Mouse (Mus musculus) stomach, embryonic 15.5 days (tissue): ENCODE data around the gene Cpne5. TPM values are rescaled to one million over a fixed set of nuclear protein-coding genes. Genes with fewer than 3 reads are reported as not detected.

Experiments used
- ATAC-seq: fragments of 200-750 bp; cut with Nextera tagmentation; 2 replicates; pipeline ENCODE4 v1.8.0; 2017; ENCODE audit warnings: low read depth, moderate number of reproducible peaks, moderate TSS enrichment; ENCODE audit not compliant: insufficient read depth, low FRiP score
- H3K27ac ChIP-seq: fragments of 300-500 bp; sonication (generic); 2 replicates; pipeline ENCODE4 v1.5.1; 2015; ENCODE audit warnings: mild to moderate bottlenecking, inconsistent platforms
- H3K27me3 ChIP-seq: fragments of 300-500 bp; sonication (generic); replicated peaks from 2 replicates; pipeline ENCODE4 v1.6.1; 2015; ENCODE audit warnings: inconsistent platforms
- H3K36me3 ChIP-seq: fragments of 300-500 bp; sonication (generic); 2 replicates; pipeline ENCODE4 v1.6.1; 2015; ENCODE audit warnings: inconsistent platforms
- H3K4me1 ChIP-seq: fragments of 300-500 bp; sonication (generic); 2 replicates; pipeline ENCODE4 v1.6.1; 2015; ENCODE audit warnings: inconsistent platforms
- H3K4me2 ChIP-seq: fragments of 300-500 bp; sonication (generic); 2 replicates; pipeline ENCODE4 v1.6.1; 2015; ENCODE audit warnings: mild to moderate bottlenecking, inconsistent platforms
- H3K4me3 ChIP-seq: fragments of 300-500 bp; sonication (generic); replicated peaks from 2 replicates; pipeline ENCODE4 v1.5.1; 2015; ENCODE audit warnings: inconsistent platforms
- H3K9ac ChIP-seq: fragments of 300-500 bp; sonication (generic); 2 replicates; pipeline ENCODE4 v1.6.1; 2015; ENCODE audit warnings: inconsistent platforms
- H3K9me3 ChIP-seq: fragments of 300-500 bp; sonication (generic); 2 replicates; pipeline ENCODE4 v1.6.1; 2016; ENCODE audit warnings: inconsistent platforms
- WGBS: fragments of 180-500 bp; shearing (Covaris S2); methylation state at CpG from one replicate; pipeline ENCODE4 v1.1.7; 2015; 5-methylcytosine and 5-hydroxymethylcytosine counted together
- polyA plus RNA-seq: library from polyadenylated mRNA; unstranded; fragments of >200 nt; fragmentation: Nextera tagmentation; extraction: Ambion mirVana; gene quantifications from 2 replicates; pipeline ENCODE4 v1.2.1, GENCODE M21; 2015

Gene Cpne5
- polyA plus RNA-seq, 1 experiment from 2014 or later = 10.3 TPM

DNA sequence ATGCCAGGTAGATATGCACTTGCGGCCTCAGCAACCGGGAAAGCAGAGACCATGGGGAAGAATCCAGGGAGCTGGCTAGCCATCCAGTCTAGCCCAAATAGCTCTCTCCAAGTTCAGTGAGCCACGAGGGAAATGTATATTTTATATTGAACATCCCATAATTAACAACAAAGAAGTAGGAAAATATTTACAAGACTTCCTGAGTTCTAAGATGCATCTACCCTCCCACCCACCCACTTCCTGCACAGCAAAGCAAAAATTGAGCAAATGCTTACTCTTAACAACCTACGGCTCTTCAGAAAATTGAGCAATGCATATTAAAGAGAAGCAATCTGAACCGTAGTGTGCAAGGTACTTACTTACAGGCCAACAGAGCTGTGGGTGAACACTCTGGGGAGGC is 26.8 kb upstream of the Cpne5 start:
- peaks cover 12% of the 10 kb centered on the region for H3K36me3 ChIP-seq
- no peaks in the 10 kb centered on the region for H3K9me3 ChIP-seq
- H3K27me3 ChIP-seq = no peaks in the 10 kb centered on the region
- WGBS = 77% methylated on average over 5 of the region's 5 CpGs
- peaks cover 40% of the 10 kb centered on the region for H3K4me1 ChIP-seq
- H3K27ac ChIP-seq = peak overlapping the region; percentile 100
- H3K4me2 ChIP-seq = peak overlapping the region; percentile 69; the same call in 1 of the 2 replicates
- H3K4me3 ChIP-seq = peak overlapping the region; percentile 88
- ATAC-seq = no peak
- no peak overlapping the region for H3K9ac ChIP-seq

- WGBS = 8% methylated on average over 38 of the region's 38 CpGs
- Histone ChIP-seq H3K27me3 (no peaks in the 10 kb centered on the region), H3K9ac (peak within 1 kb of the TSS; percentile 89), H3K4me3 (peak within 1 kb of the TSS; percentile 88), H3K4me2 (peak within 1 kb of the TSS; percentile 69), H3K4me1 (peaks cover 36% of the 10 kb centered on the region), H3K36me3 (peaks cover 12% of the 10 kb centered on the region), H3K9me3 (no peaks in the 10 kb centered on the region), H3K27ac (peak within 1 kb of the TSS; percentile 100)
- ATAC-seq = peak; percentile 61; the same call in 1 of the 2 replicates
Observed at GRCm38 (mm10) chr17:29263840-29264633, 26.1 kb upstream of the Cpne5 start, which contains the start of gene Ppil1. TSS of gene Ppil1 (minus strand) at chr17:29264186.

DNA sequence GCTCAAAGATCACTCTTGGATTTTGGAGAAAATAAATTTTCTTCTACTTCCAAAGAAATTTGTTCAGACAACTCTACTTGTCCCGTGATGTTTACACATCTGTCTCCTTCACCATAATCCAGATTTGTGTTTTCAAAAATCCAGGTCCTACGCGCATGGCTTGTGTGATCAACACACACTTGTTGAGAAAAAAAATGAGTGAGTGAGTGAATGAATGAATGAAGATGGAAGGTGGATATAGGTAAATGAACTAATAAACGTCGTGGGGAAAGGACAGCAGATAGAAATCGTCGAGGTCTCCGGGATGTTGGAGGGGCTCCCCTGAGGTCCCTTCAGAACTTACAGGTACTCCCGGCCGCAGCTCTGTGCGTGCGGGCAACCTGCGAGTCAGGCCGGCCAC is 25.4 kb upstream of the Cpne5 start:
- WGBS = under 1% methylated on average over 14 of the region's 14 CpGs
- Histone ChIP-seq H3K4me1 (peaks cover 36% of the 10 kb centered on the region), H3K27ac (peak overlapping the region; percentile 100), H3K4me2 (peak overlapping the region; percentile 69), H3K4me3 (peak overlapping the region; percentile 88), H3K9ac (peak overlapping the region; percentile 89), H3K36me3 (peaks cover 12% of the 10 kb centered on the region), H3K27me3 (no peaks in the 10 kb centered on the region), H3K9me3 (no peaks in the 10 kb centered on the region)
- ATAC-seq = no peak

DNA sequence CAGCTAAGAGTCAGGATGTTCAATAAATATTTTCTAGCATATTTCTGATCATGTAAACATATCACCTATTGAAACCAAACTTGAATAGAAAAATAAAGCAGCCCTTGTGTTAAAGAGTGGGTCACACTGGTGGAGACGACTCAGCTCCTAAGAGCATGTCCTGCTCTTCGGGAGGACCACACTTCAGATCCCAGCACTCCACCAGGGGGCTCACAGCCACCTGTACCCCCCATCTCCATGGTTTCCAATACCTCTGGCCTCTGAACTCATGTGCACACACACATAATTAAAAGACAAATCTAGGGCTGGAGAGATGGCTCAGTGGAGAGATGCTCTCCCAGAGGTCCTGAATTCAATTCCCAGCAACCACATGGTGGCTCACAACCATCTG is 24.3 kb upstream of the Cpne5 start:
- peaks cover 32% of the 10 kb centered on the region for H3K4me1 ChIP-seq
- no peak for ATAC-seq
- no peaks in the 10 kb centered on the region for H3K9me3 ChIP-seq
- no peak overlapping the region for H3K27ac ChIP-seq
- peak overlapping the region; percentile 88; the same call in 1 of the 2 replicates for H3K4me3 ChIP-seq
- H3K27me3 ChIP-seq = no peaks in the 10 kb centered on the region
- no peak overlapping the region for H3K9ac ChIP-seq
- peak overlapping the region; percentile 69; the same call in 1 of the 2 replicates for H3K4me2 ChIP-seq
- H3K36me3 ChIP-seq = peaks cover 23% of the 10 kb centered on the region
- 38% methylated on average over 2 of the region's 2 CpGs for WGBS

GRCm38 (mm10) chr17:29261603-29262258 is 23.8 kb upstream of the Cpne5 start:
- 88% methylated on average over 22 of the region's 22 CpGs for WGBS
- ATAC-seq = no peak
- Histone ChIP-seq H3K36me3 (peaks cover 27% of the 10 kb centered on the region), H3K27ac (no peak overlapping the region), H3K4me2 (no peak overlapping the region), H3K9me3 (no peaks in the 10 kb centered on the region), H3K4me3 (no peak overlapping the region), H3K4me1 (peaks cover 36% of the 10 kb centered on the region), H3K9ac (no peak overlapping the region), H3K27me3 (no peaks in the 10 kb centered on the region)

GRCm38 (mm10) chr17:29260501-29260900 is 22.5 kb upstream of the Cpne5 start:
- Histone ChIP-seq H3K27ac (no peak overlapping the region), H3K4me2 (no peak overlapping the region), H3K27me3 (no peaks in the 10 kb centered on the region), H3K9ac (no peak overlapping the region), H3K9me3 (no peaks in the 10 kb centered on the region), H3K4me3 (no peak overlapping the region), H3K36me3 (peaks cover 28% of the 10 kb centered on the region), H3K4me1 (peaks cover 36% of the 10 kb centered on the region)
- ATAC-seq = no peak
- 89% methylated on average over 15 of the region's 15 CpGs for WGBS

- peaks cover 34% of the 10 kb centered on the region for H3K4me1 ChIP-seq
- H3K27ac ChIP-seq = 0 out of 2 replicates have a peak overlapping the region, but pooled peaks have one; percentile 16
- peaks cover 36% of the 10 kb centered on the region for H3K36me3 ChIP-seq
- 7% methylated on average over 3 of the region's 3 CpGs for WGBS
- no peak overlapping the region for H3K4me3 ChIP-seq
- no peak overlapping the region for H3K4me2 ChIP-seq
- ATAC-seq = peak; percentile 59; the same call in 1 of the 2 replicates
- no peak overlapping the region for H3K9ac ChIP-seq
- no peaks in the 10 kb centered on the region for H3K9me3 ChIP-seq
- H3K27me3 ChIP-seq = no peaks in the 10 kb centered on the region
Observed at GRCm38 (mm10) chr17:29259489-29259888, 21.5 kb upstream of the Cpne5 start.

DNA sequence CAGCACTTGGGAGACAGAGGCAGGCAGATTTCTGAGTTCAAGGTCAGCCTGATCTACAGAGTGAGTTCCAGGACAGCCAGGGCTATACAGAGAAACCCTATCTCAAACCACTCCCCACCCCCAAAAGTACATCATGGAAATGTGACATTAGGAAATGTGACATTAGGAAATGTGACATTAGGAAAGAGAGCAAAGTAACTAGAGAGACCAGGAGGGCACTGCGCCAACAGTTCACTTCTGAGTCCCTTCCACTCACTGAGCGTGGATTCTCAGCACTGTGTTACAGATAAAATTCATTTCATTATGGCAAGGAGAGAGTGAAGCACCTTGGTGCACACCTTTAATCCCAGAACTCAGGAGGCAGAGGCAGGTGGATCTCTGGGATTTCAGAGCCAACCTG is 21.0 kb upstream of the Cpne5 start:
- H3K9ac ChIP-seq = no peak overlapping the region
- H3K4me2 ChIP-seq = no peak overlapping the region
- WGBS = 93% methylated on average over 2 of the region's 2 CpGs
- H3K9me3 ChIP-seq = no peaks in the 10 kb centered on the region
- H3K36me3 ChIP-seq = peaks cover 42% of the 10 kb centered on the region
- H3K27ac ChIP-seq = no peak overlapping the region
- no peaks in the 10 kb centered on the region for H3K27me3 ChIP-seq
- no peak for ATAC-seq
- no peak overlapping the region for H3K4me3 ChIP-seq
- H3K4me1 ChIP-seq = peaks cover 31% of the 10 kb centered on the region

GRCm38 (mm10) chr17:29258025-29258558 is 20.1 kb upstream of the Cpne5 start:
- peak; percentile 19; the same call in 1 of the 2 replicates for ATAC-seq
- peak overlapping the region; percentile 62; the same call in 1 of the 2 replicates for H3K27ac ChIP-seq

GRCm38 (mm10) chr17:29257001-29257511 is 19.1 kb upstream of the Cpne5 start:
- Histone ChIP-seq H3K36me3 (peaks cover 44% of the 10 kb centered on the region), H3K4me1 (peaks cover 19% of the 10 kb centered on the region)
- WGBS = 85% methylated on average over 10 of the region's 10 CpGs

More at GRCm38 (mm10) chr17:29258025-29258558, 20.1 kb upstream of the Cpne5 start:
- Histone ChIP-seq H3K4me3 (no peak overlapping the region), H3K9me3 (no peaks in the 10 kb centered on the region), H3K27me3 (no peaks in the 10 kb centered on the region), H3K36me3 (peaks cover 43% of the 10 kb centered on the region), H3K4me1 (peaks cover 29% of the 10 kb centered on the region), H3K9ac (no peak overlapping the region), H3K4me2 (no peak overlapping the region)
- WGBS = 75% methylated on average over 10 of the region's 10 CpGs

GRCm38 (mm10) chr17:29256507-29256906 is 18.5 kb upstream of the Cpne5 start:
- no peak overlapping the region for H3K9ac ChIP-seq
- 82% methylated on average over 6 of the region's 6 CpGs for WGBS
- peaks cover 20% of the 10 kb centered on the region for H3K4me1 ChIP-seq
- H3K36me3 ChIP-seq = peaks cover 50% of the 10 kb centered on the region
- no peak for ATAC-seq
- H3K4me3 ChIP-seq = no peak overlapping the region
- no peaks in the 10 kb centered on the region for H3K9me3 ChIP-seq
- H3K27ac ChIP-seq = no peak overlapping the region
- no peaks in the 10 kb centered on the region for H3K27me3 ChIP-seq
- H3K4me2 ChIP-seq = no peak overlapping the region

More at GRCm38 (mm10) chr17:29257001-29257511, 19.1 kb upstream of the Cpne5 start:
- no peak for ATAC-seq
- Histone ChIP-seq H3K4me2 (no peak overlapping the region), H3K9ac (no peak overlapping the region), H3K9me3 (no peaks in the 10 kb centered on the region), H3K4me3 (no peak overlapping the region), H3K27ac (no peak overlapping the region), H3K27me3 (no peaks in the 10 kb centered on the region)
